Mouse (Mus musculus) kidney, embryonic 16.5 days (tissue): ENCODE data around the gene Pip5k1b. TPM values are rescaled to one million over a fixed set of nuclear protein-coding genes. Genes with fewer than 3 reads are reported as not detected.

Source experiments
- ATAC-seq: fragments of 200-750 bp; cut with Nextera tagmentation; 2 replicates; pipeline ENCODE4 v1.8.0; 2017; ENCODE audit warnings: moderate TSS enrichment; ENCODE audit not compliant: low FRiP score, low TSS enrichment
- H3K27ac ChIP-seq: fragments of 300-500 bp; sonication (generic); 2 replicates; pipeline ENCODE4 v1.5.1; 2014; ENCODE audit warnings: low read length
- H3K27me3 ChIP-seq: fragments of 300-500 bp; sonication (generic); 2 replicates; pipeline ENCODE4 v1.6.1; 2014; ENCODE audit warnings: low read length, control low read depth, mixed read lengths; ENCODE audit not compliant: insufficient read depth
- H3K36me3 ChIP-seq: fragments of 300-500 bp; sonication (generic); 2 replicates; pipeline ENCODE4 v1.6.1; 2014; ENCODE audit warnings: low read length, control low read depth, mixed read lengths; ENCODE audit not compliant: insufficient read depth
- H3K4me1 ChIP-seq: fragments of 300-500 bp; sonication (generic); 2 replicates; pipeline ENCODE4 v1.6.1; 2014; ENCODE audit warnings: low read length, control low read depth, mixed read lengths; ENCODE audit not compliant: insufficient read depth
- H3K4me2 ChIP-seq: fragments of 300-500 bp; sonication (generic); replicated peaks from 2 replicates; pipeline ENCODE4 v1.6.1; 2014; ENCODE audit warnings: low read depth, low read length
- H3K4me3 ChIP-seq: fragments of 300-500 bp; sonication (generic); 2 replicates; pipeline ENCODE4 v1.5.1; 2014; ENCODE audit warnings: mild to moderate bottlenecking, low read length
- H3K9ac ChIP-seq: fragments of 300-500 bp; sonication (generic); replicated peaks from 2 replicates; pipeline ENCODE4 v1.6.1; 2014; ENCODE audit warnings: low read length
- H3K9me3 ChIP-seq: fragments of 300-500 bp; sonication (generic); 2 replicates; pipeline ENCODE4 v1.6.1; 2016; ENCODE audit warnings: low read length, control low read depth
- WGBS: fragments of 180-500 bp; shearing (Covaris S2); extraction: QIAGEN DNeasy Blood & Tissue Kit; methylation state at CpG from one replicate; pipeline ENCODE4 v1.1.7; 2014; 5-methylcytosine and 5-hydroxymethylcytosine counted together
- polyA plus RNA-seq: library from polyadenylated mRNA; unstranded; fragments of >200 nt; fragmentation: Nextera tagmentation; extraction: Ambion mirVana; gene quantifications from 2 replicates; pipeline ENCODE4 v1.2.1, GENCODE M21; 2015

The Pip5k1b gene
- polyA plus RNA-seq, 1 experiment from 2014 or later, result 2.2 TPM

GRCm38 (mm10) chr19:24336370-24337076 lies 219.1 kb downstream of the Pip5k1b start:
- Histone ChIP-seq H3K27me3 (no peaks in the 10 kb centered on the region), H3K4me3 (no peak overlapping the region), H3K4me2 (no peak overlapping the region), H3K4me1 (no peaks in the 10 kb centered on the region), H3K27ac (no peak overlapping the region), H3K36me3 (no peaks in the 10 kb centered on the region), H3K9me3 (0 out of 2 replicates have a peak, but pooled peaks cover 2% of the 10 kb centered on the region), H3K9ac (no peak overlapping the region)
- ATAC-seq, result no peak
- 52% methylated on average over 12 of the region's 12 CpGs for WGBS

- H3K36me3 ChIP-seq, result no peaks in the 10 kb centered on the region
- H3K4me1 ChIP-seq, result no peaks in the 10 kb centered on the region
- ATAC-seq, result no peak
- H3K27me3 ChIP-seq, result no peaks in the 10 kb centered on the region
- no peak overlapping the region for H3K4me3 ChIP-seq
- H3K27ac ChIP-seq, result no peak overlapping the region
- WGBS, result 64% methylated on average over 4 of the region's 4 CpGs
- no peak overlapping the region for H3K9ac ChIP-seq
- no peaks in the 10 kb centered on the region for H3K9me3 ChIP-seq
- H3K4me2 ChIP-seq, result no peak overlapping the region
Observed at GRCm38 (mm10) chr19:24335611-24336343, 219.9 kb downstream of the Pip5k1b start.

- ATAC-seq, result no peak
- no peak overlapping the region for H3K27ac ChIP-seq
- H3K27me3 ChIP-seq, result no peaks in the 10 kb centered on the region
- H3K9me3 ChIP-seq, result no peaks in the 10 kb centered on the region
- H3K4me3 ChIP-seq, result no peak overlapping the region
- H3K9ac ChIP-seq, result no peak overlapping the region
- H3K36me3 ChIP-seq, result no peaks in the 10 kb centered on the region
- no peaks in the 10 kb centered on the region for H3K4me1 ChIP-seq
- 46% methylated on average over 5 of the region's 5 CpGs for WGBS
- H3K4me2 ChIP-seq, result no peak overlapping the region
Observed at GRCm38 (mm10) chr19:24332956-24333355, 222.7 kb downstream of the Pip5k1b start.

- Histone ChIP-seq H3K4me2 (no peak overlapping the region), H3K27me3 (no peaks in the 10 kb centered on the region), H3K9me3 (no peaks in the 10 kb centered on the region), H3K27ac (no peak overlapping the region), H3K4me3 (no peak overlapping the region), H3K4me1 (no peaks in the 10 kb centered on the region), H3K9ac (no peak overlapping the region), H3K36me3 (no peaks in the 10 kb centered on the region)
- WGBS, result 86% methylated on average over 2 of the region's 2 CpGs
- ATAC-seq, result no peak
Observed at GRCm38 (mm10) chr19:24331274-24331673, 224.4 kb downstream of the Pip5k1b start.

GRCm38 (mm10) chr19:24330366-24330765 lies 225.3 kb downstream of the Pip5k1b start:
- H3K4me3 ChIP-seq, result no peak overlapping the region
- H3K9me3 ChIP-seq, result no peaks in the 10 kb centered on the region
- H3K27me3 ChIP-seq, result no peaks in the 10 kb centered on the region
- H3K4me2 ChIP-seq, result no peak overlapping the region
- H3K4me1 ChIP-seq, result no peaks in the 10 kb centered on the region
- H3K36me3 ChIP-seq, result no peaks in the 10 kb centered on the region
- WGBS, result 70% methylated on average over 2 of the region's 2 CpGs
- no peak overlapping the region for H3K9ac ChIP-seq
- no peak overlapping the region for H3K27ac ChIP-seq
- no peak for ATAC-seq

- Histone ChIP-seq H3K27me3 (no peaks in the 10 kb centered on the region), H3K36me3 (no peaks in the 10 kb centered on the region), H3K9me3 (no peaks in the 10 kb centered on the region), H3K27ac (no peak overlapping the region), H3K4me1 (peaks cover 11% of the 10 kb centered on the region), H3K4me3 (no peak overlapping the region), H3K4me2 (no peak overlapping the region), H3K9ac (no peak overlapping the region)
- 64% methylated on average over 2 of the region's 2 CpGs for WGBS
- no peak for ATAC-seq
Observed at GRCm38 (mm10) chr19:24327921-24328320, 227.8 kb downstream of the Pip5k1b start.

GRCm38 (mm10) chr19:24326969-24327368 lies 228.7 kb downstream of the Pip5k1b start:
- 44% methylated on average over 1 of the region's 1 CpGs for WGBS

GRCm38 (mm10) chr19:24325692-24326091 lies 230.0 kb downstream of the Pip5k1b start:
- no peak overlapping the region for H3K27ac ChIP-seq
- peaks cover 11% of the 10 kb centered on the region for H3K4me1 ChIP-seq
- ATAC-seq, result no peak
- 78% methylated on average over 6 of the region's 6 CpGs for WGBS
- no peaks in the 10 kb centered on the region for H3K36me3 ChIP-seq
- H3K4me3 ChIP-seq, result no peak overlapping the region
- H3K9ac ChIP-seq, result no peak overlapping the region
- H3K4me2 ChIP-seq, result no peak overlapping the region
- no peaks in the 10 kb centered on the region for H3K27me3 ChIP-seq
- no peaks in the 10 kb centered on the region for H3K9me3 ChIP-seq

More at GRCm38 (mm10) chr19:24326969-24327368, 228.7 kb downstream of the Pip5k1b start:
- Histone ChIP-seq H3K9ac (no peak overlapping the region), H3K4me3 (no peak overlapping the region), H3K4me2 (no peak overlapping the region), H3K27me3 (no peaks in the 10 kb centered on the region), H3K4me1 (peaks cover 11% of the 10 kb centered on the region), H3K27ac (no peak overlapping the region), H3K9me3 (no peaks in the 10 kb centered on the region), H3K36me3 (no peaks in the 10 kb centered on the region)
- no peak for ATAC-seq

- Histone ChIP-seq H3K27me3 (no peaks in the 10 kb centered on the region), H3K4me2 (no peak overlapping the region), H3K36me3 (no peaks in the 10 kb centered on the region), H3K27ac (no peak overlapping the region), H3K4me1 (peaks cover 11% of the 10 kb centered on the region), H3K9ac (no peak overlapping the region), H3K9me3 (no peaks in the 10 kb centered on the region), H3K4me3 (no peak overlapping the region)
- 30% methylated on average over 10 of the region's 10 CpGs for WGBS
- ATAC-seq, result no peak
Observed at GRCm38 (mm10) chr19:24323841-24324613, 231.6 kb downstream of the Pip5k1b start.
